Mouse (Mus musculus): Measurements from ENCODE around the gene Smyd5. TPM values are rescaled to one million over a fixed set of nuclear protein-coding genes. Genes with fewer than 3 reads are reported as not detected.

Smyd5 gene
- polyA plus RNA-seq, 1 experiment from 2014 or later = 31.6 TPM

Other genes starting within 250 kb of the Smyd5 start
- gene Emx1, start 244.6 kb upstream of the Smyd5 start, polyA plus RNA-seq (2015; fragmentation: Nextera tagmentation; extraction: Ambion mirVana) = 0.08 TPM in 1 of 2 replicates, not detected in the other
- gene Sfxn5, start 98.6 kb upstream of the Smyd5 start, polyA plus RNA-seq (2015; fragmentation: Nextera tagmentation; extraction: Ambion mirVana) = 1.9 and 2.1 TPM in 2 replicates
- gene Rab11fip5, start 57.4 kb upstream of the Smyd5 start, polyA plus RNA-seq (2015; fragmentation: Nextera tagmentation; extraction: Ambion mirVana) = 0.61 and 0.71 TPM in 2 replicates
- gene Noto, start 8.1 kb upstream of the Smyd5 start, polyA plus RNA-seq (2015; fragmentation: Nextera tagmentation; extraction: Ambion mirVana) = not detected in 2 replicates
- gene Cct7, start 19.5 kb downstream of the Smyd5 start, polyA plus RNA-seq (2015; fragmentation: Nextera tagmentation; extraction: Ambion mirVana) = 408 and 426 TPM in 2 replicates
- 34.8 and 35.6 TPM in 2 replicates for gene Pradc1, start 20.0 kb downstream of the Smyd5 start, polyA plus RNA-seq (2015; fragmentation: Nextera tagmentation; extraction: Ambion mirVana)
- not detected in 2 replicates for gene Fbxo41, start 71.0 kb downstream of the Smyd5 start, polyA plus RNA-seq (2015; fragmentation: Nextera tagmentation; extraction: Ambion mirVana)
- not detected in 2 replicates for gene Egr4, start 81.6 kb downstream of the Smyd5 start, polyA plus RNA-seq (2015; fragmentation: Nextera tagmentation; extraction: Ambion mirVana)
- 1.6 and 2.0 TPM in 2 replicates for gene Alms1, start 155.5 kb downstream of the Smyd5 start, polyA plus RNA-seq (2015; fragmentation: Nextera tagmentation; extraction: Ambion mirVana)